Mouse (Mus musculus): ENCODE measurements around the gene Atp2b1. TPM values are rescaled to one million over a fixed set of nuclear protein-coding genes. Genes with fewer than 3 reads are reported as not detected.
"Not testable (repeated sequence)": the region's sequence is repeated elsewhere in the genome, so short reads cannot be mapped to it uniquely, and the experiment has no call there.

The Atp2b1 gene
- total RNA-seq, 2 experiments from 2014 or later, result 11.1 to 20.5 TPM

DNA sequence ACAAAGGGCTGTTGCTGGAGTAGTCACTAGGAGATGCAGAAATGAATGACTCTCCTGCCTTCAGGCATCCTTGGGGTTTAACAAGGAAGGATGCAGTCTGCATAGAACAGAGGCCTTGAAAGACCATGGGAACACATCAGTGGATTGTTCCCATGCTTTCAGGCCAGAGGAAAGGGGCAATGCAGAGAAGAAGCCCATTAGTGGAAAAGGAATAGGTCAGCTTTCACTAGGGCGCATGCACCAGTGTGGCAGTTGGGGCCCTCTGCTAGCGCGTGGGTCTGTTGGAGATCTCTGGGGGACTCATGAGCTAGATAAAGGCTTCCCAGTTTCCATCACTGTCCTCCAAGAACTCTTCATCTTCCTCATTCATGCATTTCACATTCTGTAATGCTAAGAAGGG is 41.9 kb downstream of the Atp2b1 start:
- no peak for ATAC-seq (replicated peaks; ENCODE audit: low FRiP score, poor library complexity, severe bottlenecking)

DNA sequence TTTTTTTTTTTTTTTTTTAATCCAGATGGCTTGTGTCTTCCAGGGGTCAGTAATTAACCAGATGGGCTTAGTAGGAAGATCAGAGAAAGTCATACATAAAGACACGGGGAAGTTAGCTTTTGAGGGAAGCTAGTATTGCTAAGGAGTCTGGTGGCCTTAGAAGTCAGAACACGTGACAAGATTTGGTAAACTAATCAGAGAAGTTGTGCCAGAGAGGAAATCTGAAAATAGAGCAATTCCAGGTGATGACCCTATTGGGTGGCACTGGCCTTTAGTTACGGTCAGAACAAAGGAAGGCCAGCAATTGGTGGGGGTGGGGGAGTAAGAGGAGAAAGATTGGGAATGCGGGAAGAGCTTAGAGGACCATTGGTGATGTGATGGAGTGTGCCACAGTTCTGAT is 44.5 kb downstream of the Atp2b1 start:
- no peak for ATAC-seq (replicated peaks; ENCODE audit: low FRiP score, poor library complexity, severe bottlenecking)

DNA sequence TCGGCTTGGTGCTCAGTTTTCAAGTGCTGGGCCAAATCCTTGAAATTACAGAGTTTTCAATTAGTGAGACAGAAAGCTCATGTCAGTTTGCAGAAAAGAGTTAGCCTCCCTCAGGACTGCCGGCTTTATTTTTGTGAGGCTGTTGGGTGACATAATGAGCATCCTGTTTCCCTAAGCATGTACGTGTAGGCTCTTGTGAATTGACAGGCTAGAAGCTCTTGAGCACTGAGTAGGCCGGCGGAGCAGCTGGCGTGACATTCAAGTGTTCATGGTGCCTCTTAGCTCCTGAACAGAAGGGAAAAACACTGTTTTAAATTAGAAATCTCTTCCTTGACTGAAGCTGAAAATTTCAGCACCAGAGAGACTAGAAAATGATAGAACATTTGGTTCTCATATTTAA is 45.2 kb downstream of the Atp2b1 start:
- no peak for ATAC-seq (replicated peaks; ENCODE audit: low FRiP score, poor library complexity, severe bottlenecking)

DNA sequence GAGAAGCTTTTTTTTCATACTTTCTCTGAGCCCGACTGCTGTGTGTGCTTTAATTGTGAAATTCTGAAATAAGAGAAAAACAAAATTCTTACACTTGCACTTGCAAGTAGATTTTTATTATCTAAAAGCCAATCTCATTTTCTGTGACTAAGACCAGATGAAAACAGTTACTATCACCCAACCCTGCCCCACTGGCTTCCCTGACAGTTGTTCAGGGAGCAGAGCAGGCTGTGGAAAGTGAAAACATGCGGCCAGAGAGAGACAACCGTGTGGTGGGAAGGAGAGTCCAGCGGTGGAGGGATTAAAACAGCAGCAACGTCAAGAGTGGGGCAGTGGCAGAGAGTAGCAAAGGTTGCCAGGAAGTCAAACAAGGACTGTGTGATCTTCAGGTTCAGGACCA is 46.7 kb downstream of the Atp2b1 start:
- ATAC-seq (replicated peaks; ENCODE audit: low FRiP score, poor library complexity, severe bottlenecking), result no peak

DNA sequence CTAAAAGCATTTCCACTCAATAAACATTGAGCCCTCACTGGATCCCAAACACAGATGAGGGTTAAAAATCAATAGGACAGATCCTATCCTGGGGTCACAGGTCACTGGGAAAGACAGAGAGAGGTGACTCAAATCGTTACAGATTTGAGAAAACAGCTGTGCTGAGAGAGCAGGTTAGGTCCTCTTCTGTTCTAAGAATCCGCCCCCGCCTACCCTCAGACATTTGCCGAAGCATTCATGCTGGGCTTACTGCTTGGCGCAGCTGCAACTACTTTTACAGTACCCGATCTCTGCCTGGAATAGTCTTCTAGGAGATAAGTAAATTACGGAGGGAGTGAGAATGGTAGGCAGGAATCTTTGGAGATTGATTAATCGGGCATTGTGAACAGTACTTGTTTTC is 47.9 kb downstream of the Atp2b1 start:
- no peak for ATAC-seq (replicated peaks; ENCODE audit: low FRiP score, poor library complexity, severe bottlenecking)

DNA sequence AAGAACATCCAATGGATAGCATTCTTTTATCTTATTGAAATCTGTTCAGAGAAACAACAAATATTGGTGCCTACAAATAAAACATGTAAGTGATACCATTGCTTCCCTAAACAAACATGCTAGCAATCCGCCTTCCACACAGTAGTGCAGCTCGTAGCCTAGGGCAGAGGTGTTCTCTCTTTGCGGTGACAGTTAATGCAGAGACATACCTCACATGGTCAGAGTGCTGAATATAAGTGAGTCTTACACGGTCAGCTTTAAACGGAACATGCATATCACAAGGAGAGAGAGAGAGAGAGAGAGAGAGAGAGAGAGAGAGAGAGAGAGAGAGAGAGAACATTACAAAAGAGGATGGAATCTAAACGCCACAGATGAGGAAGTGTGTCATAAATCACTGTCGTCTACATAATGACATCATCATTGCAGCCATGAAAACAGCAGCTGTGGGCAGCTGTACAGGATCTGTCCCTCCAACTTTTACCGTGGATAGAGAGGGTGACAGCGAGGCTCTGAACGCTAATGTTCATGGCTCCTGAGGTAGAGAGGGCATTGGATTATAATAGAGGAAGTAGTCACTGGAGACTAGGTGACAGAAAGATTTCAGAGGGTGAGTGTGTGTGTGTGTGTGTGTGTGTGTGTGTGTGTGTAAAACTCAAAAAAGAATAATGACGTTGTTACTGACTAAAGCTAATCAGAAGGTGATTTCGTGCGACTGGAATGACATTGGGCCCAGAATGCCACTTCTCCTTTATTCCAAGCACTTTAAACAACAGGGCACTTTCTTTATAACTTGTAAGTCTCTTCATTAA is 52.4 kb downstream of the Atp2b1 start:
- no peak for ATAC-seq (replicated peaks; ENCODE audit: low FRiP score, poor library complexity, severe bottlenecking)

DNA sequence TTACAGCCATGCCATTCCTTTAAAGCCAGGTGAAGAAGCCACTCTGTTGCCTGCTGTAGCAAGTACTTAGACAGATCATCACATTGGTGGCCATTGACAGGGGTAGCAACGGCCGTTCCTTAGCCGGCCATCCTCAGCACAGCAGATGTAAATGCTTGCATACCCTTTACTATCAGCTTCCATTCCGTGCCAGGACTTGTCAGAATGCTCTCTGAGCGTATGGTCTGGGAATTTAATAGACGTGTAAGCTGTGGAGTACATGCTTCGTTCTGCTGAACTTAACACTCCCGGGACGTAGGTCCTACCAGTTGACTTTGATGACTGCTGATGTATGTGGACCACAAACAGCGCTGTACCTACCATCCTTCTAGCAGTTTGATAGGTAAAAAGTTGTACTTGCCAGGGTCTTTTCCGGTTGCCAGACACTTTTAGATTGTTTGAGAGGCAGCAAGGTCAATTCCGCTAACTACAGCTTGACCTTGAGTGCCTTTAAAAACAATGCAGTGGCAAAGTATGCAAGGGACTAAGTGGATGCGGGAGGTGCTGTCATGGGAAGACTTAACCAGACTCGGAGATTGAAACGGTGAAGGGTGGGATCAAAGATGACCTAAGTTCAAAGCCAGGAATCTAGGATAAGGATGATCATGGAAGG is 53.2 kb downstream of the Atp2b1 start:
- ATAC-seq (replicated peaks; ENCODE audit: low FRiP score, poor library complexity, severe bottlenecking), result no peak

DNA sequence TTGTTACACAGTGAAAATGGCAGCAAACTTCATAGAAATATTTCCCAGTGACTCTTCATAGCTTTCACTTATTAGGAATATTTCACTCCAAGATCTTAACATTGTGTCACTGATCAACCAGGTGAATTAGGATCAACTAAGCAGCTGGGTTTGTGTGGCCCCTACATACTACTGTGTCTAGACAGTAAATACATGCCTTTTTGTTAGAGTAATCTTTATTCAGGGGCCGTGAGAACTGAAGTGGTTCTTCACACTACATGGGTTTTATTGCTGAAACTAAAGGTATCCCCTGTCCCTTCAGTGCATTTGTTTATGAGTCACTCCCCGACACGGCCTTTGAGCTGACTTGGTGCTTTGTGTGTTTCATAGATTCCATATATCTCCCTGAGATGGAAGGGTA is 56.7 kb downstream of the Atp2b1 start:
- no peak for ATAC-seq (replicated peaks; ENCODE audit: low FRiP score, poor library complexity, severe bottlenecking)

DNA sequence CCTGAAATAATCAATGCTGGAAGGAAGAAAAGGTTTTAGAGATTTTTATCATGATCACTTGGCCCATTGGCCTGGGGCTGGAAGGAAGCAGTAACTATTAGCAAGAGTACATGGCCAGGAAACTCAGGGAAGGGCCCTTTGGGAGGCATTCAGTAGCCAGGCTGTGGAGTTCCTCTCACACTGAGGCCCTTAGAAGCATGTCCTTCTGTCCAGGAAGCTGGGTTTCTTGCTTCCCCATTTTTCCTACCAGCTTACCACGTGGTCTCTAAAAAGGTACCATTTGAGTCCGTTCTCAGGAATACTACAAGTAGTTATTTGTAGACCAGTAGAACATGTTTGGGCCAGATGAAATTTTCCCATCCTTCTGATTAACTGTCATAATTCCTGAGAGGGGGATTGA is 58.2 kb downstream of the Atp2b1 start:
- no peak for ATAC-seq (replicated peaks; ENCODE audit: low FRiP score, poor library complexity, severe bottlenecking)

DNA sequence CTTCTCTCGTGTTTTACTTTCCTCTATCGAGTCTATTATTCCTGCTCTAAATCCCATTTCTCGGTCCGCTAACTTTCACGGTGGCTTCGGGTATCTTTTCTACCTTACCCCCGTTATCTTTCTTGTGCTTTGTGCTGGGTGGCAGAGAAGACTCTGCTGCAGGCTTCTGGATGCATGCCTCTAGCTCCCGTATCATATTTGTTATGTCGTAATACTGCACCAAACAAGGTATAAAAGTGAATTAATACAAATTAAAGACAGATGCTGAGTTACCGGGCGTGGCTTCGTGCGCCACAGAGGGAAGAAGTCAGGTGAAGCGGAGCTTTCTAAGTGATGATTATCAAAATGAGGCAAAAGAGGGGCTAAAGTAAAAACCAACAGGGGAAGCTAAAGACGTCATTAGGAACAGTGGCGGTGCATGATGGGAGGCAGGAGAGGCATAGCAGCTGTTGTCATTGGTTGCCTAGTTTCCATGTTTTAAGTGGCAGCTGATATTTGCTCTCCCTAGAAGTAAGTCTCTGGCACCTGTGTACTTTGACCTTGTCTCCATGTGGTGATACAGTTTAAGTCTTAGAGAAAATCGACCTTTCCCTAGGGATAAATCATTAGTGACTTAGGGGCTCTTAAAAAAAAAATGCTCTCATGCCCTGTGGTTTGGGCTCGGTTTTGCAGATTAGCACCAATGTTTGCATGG is 58.9 kb downstream of the Atp2b1 start:
- no peak for ATAC-seq (replicated peaks; ENCODE audit: low FRiP score, poor library complexity, severe bottlenecking)

DNA sequence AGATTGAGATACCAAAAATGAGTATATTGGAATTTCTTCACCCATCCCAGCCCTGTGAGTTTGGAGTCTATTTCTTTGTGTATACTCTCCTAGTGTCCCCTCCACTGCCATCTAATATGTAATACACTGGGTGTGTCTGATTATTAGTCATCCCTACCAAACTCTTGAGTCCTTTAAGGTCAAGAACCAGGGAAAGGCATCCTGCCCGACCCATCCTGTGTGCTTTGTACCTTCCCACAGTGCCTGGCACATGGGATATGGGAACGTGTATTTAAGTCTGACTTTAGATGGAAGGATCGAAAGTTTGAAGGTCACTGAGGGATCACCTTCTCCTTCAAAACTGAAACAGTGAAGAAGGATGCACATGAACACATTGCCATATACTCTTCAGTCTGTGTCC is 60.4 kb downstream of the Atp2b1 start:
- no peak for ATAC-seq (replicated peaks; ENCODE audit: low FRiP score, poor library complexity, severe bottlenecking)

DNA sequence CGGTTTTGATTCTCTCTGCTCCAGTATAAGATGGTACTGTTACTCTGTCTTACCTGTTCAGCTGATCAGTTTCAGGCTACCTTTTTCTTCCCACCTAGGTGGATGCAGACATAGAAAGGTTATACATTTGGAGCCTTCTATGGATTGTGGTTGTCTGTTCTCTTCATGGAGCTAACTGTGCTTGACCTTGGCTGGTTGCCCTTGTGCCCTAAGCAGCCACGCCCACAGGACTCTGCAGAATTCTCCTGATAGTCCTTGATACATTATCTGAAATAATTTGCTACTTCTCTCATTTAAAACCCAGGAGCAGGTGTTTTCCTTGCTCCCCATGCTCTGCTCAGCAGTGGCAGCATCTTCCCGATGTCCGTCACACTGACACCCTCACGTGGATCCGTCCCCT is 61.4 kb downstream of the Atp2b1 start:
- ATAC-seq (replicated peaks; ENCODE audit: low FRiP score, poor library complexity, severe bottlenecking), result no peak

DNA sequence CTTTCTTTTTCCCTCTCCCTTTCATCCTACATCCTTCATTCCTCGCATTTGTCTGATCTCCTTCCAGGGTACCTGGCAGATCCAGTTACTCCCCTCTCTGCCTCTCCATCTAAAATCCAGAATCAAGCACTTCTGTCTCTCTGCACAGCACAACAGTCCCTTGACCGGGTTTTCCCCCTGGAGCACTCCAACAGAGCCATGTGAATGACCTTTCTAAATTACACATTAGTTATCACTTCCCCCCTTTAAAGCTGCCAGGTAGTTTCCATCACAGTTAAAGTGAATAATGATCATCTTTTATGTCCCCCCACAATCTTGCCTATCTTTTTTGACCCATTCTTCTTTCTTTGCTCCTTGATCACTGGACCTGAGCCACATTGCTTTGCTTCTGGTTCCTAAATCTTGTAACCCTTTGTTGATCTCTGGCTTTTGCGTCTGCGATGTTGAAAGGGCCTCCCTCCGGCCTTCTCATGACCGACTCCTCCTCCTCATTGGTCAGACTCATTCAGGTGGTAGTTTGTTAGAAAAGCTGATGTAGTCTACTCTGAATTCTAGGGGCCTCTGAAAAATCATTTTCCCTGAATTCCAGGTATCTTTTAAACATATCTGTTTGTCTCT is 62.8 kb downstream of the Atp2b1 start:
- no peak for ATAC-seq (replicated peaks; ENCODE audit: low FRiP score, poor library complexity, severe bottlenecking)

DNA sequence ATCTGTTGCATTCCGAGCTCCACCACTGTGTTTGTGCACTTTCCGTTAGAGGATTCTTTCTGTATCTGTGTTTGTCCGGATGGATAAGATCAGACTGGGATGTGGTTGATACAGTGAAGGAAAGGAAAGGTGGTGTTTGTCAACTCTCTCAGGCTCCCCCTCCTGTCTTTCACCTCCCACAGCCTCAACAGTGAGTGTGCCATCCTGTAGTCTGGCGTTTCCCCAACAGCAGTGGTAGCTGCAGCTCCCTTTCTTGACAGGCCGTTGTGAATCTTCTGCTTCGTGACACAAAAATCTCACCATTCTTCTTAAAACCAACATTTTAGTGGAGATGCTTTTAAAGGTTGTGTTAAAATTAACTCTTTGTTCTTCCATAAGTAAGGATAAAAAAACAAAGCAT is 64.6 kb downstream of the Atp2b1 start:
- no peak for ATAC-seq (replicated peaks; ENCODE audit: low FRiP score, poor library complexity, severe bottlenecking)

DNA sequence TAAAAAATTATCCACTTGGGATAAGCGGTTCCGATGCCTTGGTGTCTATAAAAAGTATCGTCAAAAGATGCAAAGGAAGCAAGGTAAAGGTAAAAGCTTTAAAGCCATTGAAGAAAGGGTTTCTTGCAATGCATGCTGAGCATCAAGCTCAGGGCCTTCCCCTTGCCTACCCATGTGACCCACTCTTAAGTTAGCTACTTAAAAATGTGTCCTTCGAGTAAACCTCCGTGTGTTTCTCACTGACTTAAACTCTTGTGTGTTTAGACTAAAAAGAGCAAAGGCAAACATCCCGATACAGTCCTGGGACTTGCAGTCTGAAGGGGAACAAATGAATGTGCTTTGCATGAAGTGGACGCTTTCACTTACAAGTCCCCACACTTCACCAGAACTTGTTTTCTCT is 65.1 kb downstream of the Atp2b1 start:
- no peak for ATAC-seq (replicated peaks; ENCODE audit: low FRiP score, poor library complexity, severe bottlenecking)

DNA sequence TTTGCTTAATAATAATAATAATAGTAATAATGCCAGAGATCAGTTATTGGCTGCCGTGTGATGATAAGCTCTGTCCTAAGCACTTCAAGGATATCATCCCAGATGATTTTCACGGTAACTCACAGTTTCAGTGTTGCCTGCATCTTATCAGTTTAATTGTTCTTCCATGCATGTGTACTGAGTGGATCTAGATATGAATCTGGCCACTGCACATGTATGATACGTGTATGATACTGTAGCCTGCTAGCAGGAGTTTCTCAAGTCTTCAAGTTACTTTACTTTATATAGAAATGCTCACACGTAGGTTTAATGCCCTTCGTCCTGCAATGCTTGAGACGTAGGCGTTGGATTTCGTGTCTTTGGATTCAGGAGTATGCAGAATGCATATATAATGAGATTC is 65.7 kb downstream of the Atp2b1 start:
- ATAC-seq (replicated peaks; ENCODE audit: low FRiP score, poor library complexity, severe bottlenecking), result no peak

DNA sequence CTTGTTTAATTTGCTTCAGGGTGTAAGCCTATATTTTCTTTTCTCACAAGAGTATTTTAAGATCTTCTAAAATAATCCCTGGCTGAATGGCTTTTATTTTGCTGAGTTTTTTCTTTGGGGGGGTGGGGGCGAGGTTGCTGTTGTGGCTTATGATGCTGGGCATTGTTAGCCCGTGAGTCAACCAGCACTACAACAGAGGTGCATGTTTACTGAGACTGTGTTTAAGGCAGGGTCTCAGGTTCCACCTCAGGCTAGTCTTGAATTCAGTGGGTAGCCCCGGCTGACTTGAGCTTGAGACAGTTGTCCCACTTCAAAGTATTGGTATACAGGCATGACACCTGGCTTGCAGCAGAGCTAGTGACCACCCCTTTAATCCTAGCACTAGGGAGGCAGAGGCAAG is 77.8 kb downstream of the Atp2b1 start:
- ATAC-seq (replicated peaks; ENCODE audit: low FRiP score, poor library complexity, severe bottlenecking), result no peak

DNA sequence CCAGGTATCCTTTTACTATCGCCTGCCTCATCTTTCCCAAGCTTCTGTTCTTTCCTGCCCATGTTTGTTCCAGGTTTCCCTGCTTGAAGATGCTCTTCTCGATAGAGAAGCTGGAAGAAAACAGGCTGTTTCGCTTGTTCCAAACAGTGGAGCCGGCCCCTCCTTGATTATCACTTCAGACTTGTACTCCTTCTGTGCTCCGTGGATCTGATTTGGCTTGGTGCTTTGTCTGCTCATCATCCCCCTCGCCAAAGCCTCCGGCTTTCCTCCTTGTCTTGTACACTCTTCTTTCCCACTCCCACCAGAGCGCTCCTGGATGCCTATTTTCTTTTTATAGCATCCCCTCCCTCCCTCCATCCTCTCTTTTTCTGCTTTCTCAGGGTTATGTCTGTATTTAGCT is 79.0 kb downstream of the Atp2b1 start:
- no peak for ATAC-seq (replicated peaks; ENCODE audit: low FRiP score, poor library complexity, severe bottlenecking)

DNA sequence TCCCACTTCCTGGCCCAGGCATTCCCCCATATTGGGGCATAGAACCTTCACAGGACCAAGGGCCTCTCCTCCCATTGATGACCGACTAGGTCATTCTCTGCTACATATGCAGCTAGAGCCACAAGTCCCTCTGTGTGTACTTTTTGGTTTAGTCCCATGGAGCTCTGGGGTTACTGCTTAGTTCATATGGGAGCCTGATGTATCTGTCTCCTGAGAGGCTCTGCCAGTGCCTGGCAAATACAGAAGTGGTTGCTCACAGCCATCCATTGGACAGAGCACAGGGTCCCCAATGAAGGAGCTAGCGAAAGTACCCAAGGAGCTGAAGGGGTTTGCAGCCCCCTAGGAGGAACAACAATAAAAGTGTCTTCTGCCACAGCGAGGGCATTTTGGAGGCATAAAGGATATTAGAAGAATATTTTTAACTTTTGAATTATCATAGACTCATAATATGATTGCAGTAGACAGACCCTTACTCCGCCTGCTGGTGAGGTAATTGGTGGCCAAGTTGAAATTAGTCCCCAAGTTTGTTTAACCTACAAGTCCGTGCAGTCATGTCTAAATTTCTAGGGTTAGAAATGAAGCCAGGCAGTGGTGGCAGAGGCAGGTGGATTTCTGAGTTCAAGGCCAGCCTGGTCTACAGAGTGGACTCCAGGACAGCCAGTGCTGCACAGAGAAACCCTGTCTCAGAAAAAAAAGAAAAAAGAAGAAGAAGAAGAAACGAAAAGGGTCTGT is 81.0 kb downstream of the Atp2b1 start:
- ATAC-seq (replicated peaks; ENCODE audit: low FRiP score, poor library complexity, severe bottlenecking), result not testable (repeated sequence)

DNA sequence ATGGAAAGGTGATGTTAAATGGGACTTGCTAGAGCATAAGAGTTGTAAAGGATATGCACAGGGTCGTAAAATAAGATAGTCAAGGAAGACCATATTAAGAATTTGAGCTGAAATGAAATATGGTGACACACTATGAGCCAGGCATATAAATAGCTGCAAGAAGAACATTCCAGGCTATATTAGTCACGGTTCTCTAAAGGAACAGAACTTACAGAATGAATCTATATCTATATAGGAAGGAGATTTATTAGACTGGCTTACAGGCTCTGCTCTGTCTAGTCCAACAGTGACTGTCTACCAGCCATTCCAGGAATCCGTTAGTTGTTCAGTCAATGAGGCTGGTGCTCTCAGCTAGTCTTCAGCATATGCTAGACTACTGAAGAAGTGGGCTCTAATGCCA is 90.7 kb downstream of the Atp2b1 start:
- no peak for ATAC-seq (replicated peaks; ENCODE audit: low FRiP score, poor library complexity, severe bottlenecking)

All from erythroblast, adult 5-6 weeks (primary cell).